Comparison of ENCODE assay signal across 19 mouse cellular contexts in genomic region chr4:16739785-16740184, GRCm38 (mm10).
A peak's percentile ranks its signal among the peaks of the same experiment; 100 is the strongest.
DNase-seq lines count a peak whose midpoint lies in the region; ATAC-seq lines count a peak whose summit lies in the region.
"Had no signal": no experiment of that assay in that cellular context is flagged by ENCODE, and none has a peak within 500 bp of the region (broad histone marks: within the 10 kb centered on the region; RNA-seq: fewer than 3 reads in every experiment).

No protein-coding gene starts in this region.

- intact Hi-C loops in heart, postnatal 14 days (cut with DNase I), result no loop called here

- DNase-seq in 3134 (ENCODE audit: extremely low read depth, insufficient read length, low spot score), result peak; percentile 20
- peak; percentile 10 for DNase-seq in CD4-positive helper T cell, adult 2 months (ENCODE audit: low read depth, low spot score)
- peak; percentile 78 for DNase-seq in Muller cell, postnatal 12 days (ENCODE audit: inconsistent ontology term)
- DNase-seq in heart, postnatal 14 days, result no peak
- DNase-seq in cerebellum, adult 9-11 months, result no peak
- DNase-seq: adrenal gland, adult 8-10 months; adrenal gland, postnatal 36 days; B cell, adult 2 months; cerebellum, adult 2 months; cerebellum, postnatal 14 days; embryo, embryonic 11 days; forebrain, postnatal 0 days; gastrocnemius, adult 2 months; gastrocnemius, postnatal 25 days; heart, postnatal 4 days; kidney, adult 18-20 months had no signal

- ATAC-seq in inflammation-experienced regulatory T-cells, adult 6 months, result peak; percentile 80
- ATAC-seq: forebrain, postnatal 0 days; hindbrain, postnatal 0 days; intestine, embryonic 15.5 days had no signal

Comparison
In these comparisons a context has a peak if more than half of its experiments do, and no peak if none do; other contexts are left out.
1. DNase-seq: peak in 3134 (single experiment), CD4-positive helper T cell, adult 2 months (single experiment) and Muller cell, postnatal 12 days (single experiment); none in heart, postnatal 14 days (0 of 2) and cerebellum, adult 9-11 months (single experiment).